Mouse (Mus musculus) stomach, postnatal 0 days (tissue): ENCODE results near the gene Atp6v1g1.

Source experiments
- CTCF ChIP-seq: IDR thresholded peaks from 2 replicates; pipeline ENCODE4 v1.5.1; 2016; ENCODE audit warnings: antibody characterized with exemption, low read depth, mild to moderate bottlenecking, moderate library complexity
- EP300 ChIP-seq: optimal IDR thresholded peaks from 2 replicates; pipeline ENCODE3; 2016; ENCODE audit warnings: antibody characterized with exemption

DNA sequence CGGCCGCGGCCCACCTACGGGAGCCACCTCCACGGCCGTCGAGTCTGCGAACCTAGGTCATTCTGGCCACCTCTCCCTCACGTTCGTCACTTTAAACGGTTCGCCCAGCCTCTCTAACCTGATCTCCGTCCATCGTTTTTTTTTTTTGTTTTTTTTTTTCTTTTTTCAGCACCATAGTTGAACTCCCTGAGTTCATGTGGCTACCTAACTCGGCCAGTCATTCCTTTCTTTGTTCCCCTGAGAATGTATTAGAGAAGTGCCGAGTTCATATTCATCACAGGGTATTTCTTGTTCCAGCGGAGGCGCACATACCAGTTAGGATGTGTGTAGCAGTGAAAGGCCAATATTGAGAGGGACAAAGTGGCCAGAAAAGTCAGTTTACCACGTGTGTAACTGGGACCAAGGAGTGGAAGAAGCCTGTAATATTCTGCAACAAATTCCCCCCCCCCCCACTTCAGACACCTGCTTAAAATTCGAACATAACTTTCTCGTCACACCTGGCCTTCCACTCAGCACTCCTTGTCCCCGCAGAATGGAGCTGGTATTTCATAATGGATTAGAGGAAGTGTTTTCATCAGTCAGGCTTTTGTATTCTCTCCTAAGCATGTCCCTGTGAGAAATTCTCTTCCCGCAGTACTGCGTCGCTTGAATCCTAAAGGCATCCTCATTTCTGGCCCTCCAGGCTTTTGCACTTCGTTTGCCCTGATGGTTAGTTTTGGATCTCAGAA lies 823 bp downstream of the Atp6v1g1 start:
- no peak for TF ChIP-seq CTCF
- TF ChIP-seq EP300: no peak
